Mouse (Mus musculus) G1E (cell line): Measurements from ENCODE around the gene Coro1a. TPM values are rescaled to one million over a fixed set of nuclear protein-coding genes. Genes with fewer than 3 reads are reported as not detected.

Source experiments
- ATAC-seq: 2 replicates; pipeline ENCODE4 v1.8.0; 2016; ENCODE audit warnings: mild to moderate bottlenecking; ENCODE audit not compliant: insufficient number of reproducible peaks, poor library complexity, low FRiP score, severe bottlenecking; ENCODE audit errors: extremely low read depth
- DNase-seq: peaks from one replicate; pipeline ENCODE4 v3.0.0; 2012; ENCODE audit warnings: low spot score
- H3K27me3 ChIP-seq: 2 replicates; pipeline ENCODE4 v1.6.1; 2012; ENCODE audit warnings: mild to moderate bottlenecking, low read length, inconsistent platforms; ENCODE audit not compliant: insufficient read depth
- H3K36me3 ChIP-seq: replicated peaks from 2 replicates; pipeline ENCODE3; 2012; ENCODE audit warnings: mild to moderate bottlenecking, inconsistent platforms
- H3K4me1 ChIP-seq: 2 replicates; pipeline ENCODE4 v1.6.1; 2012; ENCODE audit warnings: low read depth, low read length, inconsistent platforms, mixed read lengths; ENCODE audit not compliant: insufficient read depth
- H3K4me3 ChIP-seq: 2 replicates; pipeline ENCODE4 v1.5.1; 2012; ENCODE audit warnings: low read depth, mild to moderate bottlenecking, inconsistent platforms, low read length, moderate library complexity, mixed read lengths
- H3K9me3 ChIP-seq: replicated peaks from 2 replicates; pipeline ENCODE4 v1.6.1; 2012; ENCODE audit warnings: inconsistent platforms
- CTCF ChIP-seq: IDR thresholded peaks from 2 replicates; pipeline ENCODE4 v1.5.1; 2012; ENCODE audit warnings: low read depth, low read length, inconsistent platforms, mixed read lengths
- GATA1 ChIP-seq: IDR thresholded peaks from 2 replicates; pipeline ENCODE4 v1.6.1; 2012; ENCODE audit warnings: borderline replicate concordance, low read length, inconsistent platforms, mixed read lengths
- GATA2 ChIP-seq: IDR thresholded peaks from 2 replicates; pipeline ENCODE4 v1.6.1; 2012; ENCODE audit warnings: low read depth, low read length, inconsistent platforms, borderline replicate concordance
- POLR2AphosphoS5 ChIP-seq: IDR thresholded peaks from 2 replicates; pipeline ENCODE4 v1.6.1; 2012; ENCODE audit warnings: low read depth, low read length, inconsistent platforms; ENCODE audit not compliant: insufficient replicate concordance
- TAL1 ChIP-seq: conservative IDR thresholded peaks from 2 replicates; pipeline ENCODE4 v1.6.1; 2012; ENCODE audit warnings: low read depth, low read length, inconsistent platforms, mixed read lengths
- polyA plus RNA-seq: library from polyadenylated mRNA; stranded (reverse); fragments of >175 nt; gene quantifications from 2 replicates; pipeline ENCODE4 v1.2.3, GENCODE M21; 2012
- total RNA-seq, 2 experiments: library from RNA; stranded (forward) in 1 of 2; stranded (reverse) in 1 of 2; fragments of 200-1000 nt in 1 of 2; fragments of >200 nt in 1 of 2; fragmentation: Nextera tagmentation in 1 of 2; gene quantifications; 2 replicates each; pipeline ENCODE4 v1.2.3; 2014 to 2017

Gene Coro1a
- total and polyA plus RNA-seq, 3 experiments: 36.0 to 186 (median 162) TPM

GRCm38 (mm10) chr7:126710266-126710665 is 2.7 kb upstream of the Coro1a start:
- H3K4me1 ChIP-seq: peaks cover 19% of the 10 kb centered on the region
- H3K36me3 ChIP-seq: no peaks in the 10 kb centered on the region
- peaks cover 39% of the 10 kb centered on the region for H3K27me3 ChIP-seq
- ATAC-seq (no peak), DNase-seq (no peak)
- TF ChIP-seq POLR2AphosphoS5: no peak
- peaks cover 5% of the 10 kb centered on the region for H3K9me3 ChIP-seq
- no peak overlapping the region for H3K4me3 ChIP-seq

- H3K9me3 ChIP-seq: peaks cover 5% of the 10 kb centered on the region
- no peak for TF ChIP-seq CTCF
- TF ChIP-seq POLR2AphosphoS5: no peak
- TF ChIP-seq GATA1: no peak
- TF ChIP-seq TAL1: no peak
- TF ChIP-seq GATA2: no peak
- ATAC-seq (no peak), DNase-seq (no peak)
- H3K4me3 ChIP-seq: no peak overlapping the region
- H3K36me3 ChIP-seq: no peaks in the 10 kb centered on the region
- H3K4me1 ChIP-seq: peaks cover 38% of the 10 kb centered on the region
- H3K27me3 ChIP-seq: peaks cover 56% of the 10 kb centered on the region
Measured at GRCm38 (mm10) chr7:126708175-126708952, 777 bp upstream of the Coro1a start.

- peak overlapping the region; percentile 80 for H3K4me3 ChIP-seq
- peaks cover 41% of the 10 kb centered on the region for H3K27me3 ChIP-seq
- TF ChIP-seq GATA1 (no peak), POLR2AphosphoS5 (no peak), CTCF (no peak), GATA2 (no peak), TAL1 (no peak)
- peak; percentile 78 for DNase-seq
- H3K4me1 ChIP-seq: peaks cover 76% of the 10 kb centered on the region
- H3K9me3 ChIP-seq: peaks cover 5% of the 10 kb centered on the region
- peaks cover 37% of the 10 kb centered on the region for H3K36me3 ChIP-seq
- ATAC-seq: peak; percentile 31; the same call in 1 of the 2 replicates
Measured at GRCm38 (mm10) chr7:126704121-126704980, 3.2 kb downstream of the Coro1a start.

GRCm38 (mm10) chr7:126703757-126704077 is 3.9 kb downstream of the Coro1a start:
- Histone ChIP-seq H3K36me3 (peaks cover 43% of the 10 kb centered on the region), H3K4me1 (peaks cover 81% of the 10 kb centered on the region), H3K27me3 (peaks cover 35% of the 10 kb centered on the region), H3K9me3 (no peaks in the 10 kb centered on the region), H3K4me3 (peak overlapping the region; percentile 80)
- ATAC-seq: no peak
- no peak for DNase-seq
- TF ChIP-seq GATA1 (no peak), POLR2AphosphoS5 (no peak), CTCF (no peak), TAL1 (no peak), GATA2 (no peak)

GRCm38 (mm10) chr7:126702861-126703756 is 4.5 kb downstream of the Coro1a start:
- peaks cover 82% of the 10 kb centered on the region for H3K4me1 ChIP-seq
- peak overlapping the region; percentile 80 for H3K4me3 ChIP-seq
- peaks cover 33% of the 10 kb centered on the region for H3K27me3 ChIP-seq
- DNase-seq: no peak
- no peaks in the 10 kb centered on the region for H3K9me3 ChIP-seq
- no peak for ATAC-seq
- no peak for TF ChIP-seq POLR2AphosphoS5
- TF ChIP-seq TAL1: no peak
- no peak for TF ChIP-seq GATA1
- no peak for TF ChIP-seq CTCF
- peaks cover 49% of the 10 kb centered on the region for H3K36me3 ChIP-seq

GRCm38 (mm10) chr7:126702358-126702757 is 5.2 kb downstream of the Coro1a start:
- Histone ChIP-seq H3K36me3 (peaks cover 57% of the 10 kb centered on the region), H3K4me1 (peaks cover 82% of the 10 kb centered on the region), H3K27me3 (peaks cover 29% of the 10 kb centered on the region), H3K9me3 (no peaks in the 10 kb centered on the region), H3K4me3 (peak overlapping the region; percentile 36; the same call in 1 of the 2 replicates)
- TF ChIP-seq TAL1: no peak
- no peak for TF ChIP-seq GATA1
- DNase-seq: peak; percentile 60
- no peak; the same call in 1 of the 2 replicates for ATAC-seq
